ENCODE assay signal across 8 mouse cellular contexts in the genomic region with DNA sequence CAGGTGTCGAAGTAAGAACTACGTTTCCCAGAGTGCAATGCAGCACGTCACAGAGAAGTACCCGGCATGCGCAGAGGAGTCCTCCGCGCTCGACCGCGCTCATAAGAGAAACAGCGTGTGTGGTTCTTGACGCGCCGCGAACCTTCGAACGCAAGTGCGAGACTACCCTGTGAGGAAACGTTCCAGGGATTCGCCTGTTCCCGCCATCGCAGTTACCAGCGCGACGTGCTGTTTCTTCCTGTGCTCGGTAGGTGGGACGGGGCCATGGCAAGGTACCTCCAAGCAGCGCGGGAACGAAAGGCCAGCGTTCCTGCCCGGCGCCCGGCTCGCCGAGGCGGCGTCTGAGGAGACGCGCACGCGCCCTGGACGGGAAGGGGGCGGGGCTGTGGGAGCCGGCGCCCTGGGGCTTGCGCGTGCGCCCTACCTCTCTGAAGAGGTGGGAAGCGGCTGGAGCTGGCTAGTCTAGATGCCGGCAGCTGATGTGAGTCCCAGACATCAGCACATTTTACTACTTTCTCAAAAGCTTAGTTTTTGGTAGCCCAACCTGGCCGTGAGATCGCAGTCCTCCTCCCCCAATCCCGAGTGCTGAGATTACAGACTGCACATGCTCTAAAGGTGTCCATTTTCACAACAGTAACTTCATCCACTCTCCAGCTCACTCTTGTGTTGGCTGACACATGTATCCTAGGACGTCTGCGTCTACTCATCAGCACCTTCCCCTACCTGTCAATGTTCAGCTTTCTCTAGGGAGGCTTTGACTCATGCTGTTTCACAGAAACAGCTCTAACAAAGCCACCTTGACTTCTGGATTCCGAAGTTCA. TPM values are rescaled to one million over a fixed set of nuclear protein-coding genes. Genes with fewer than 3 reads are reported as not detected.
DNase-seq lines count a peak whose midpoint lies in the region; ATAC-seq and TF ChIP-seq lines count a peak whose summit lies in the region.

A gene (plus strand): TSS at position 79 of the 821 bp plus-strand sequence.

- ATAC-seq in activated CD4-positive, CD25-positive, alpha-beta regulatory T cell, adult 4 months, result peak; percentile 91
- ATAC-seq in megakaryocyte progenitor cell, adult 5-6 weeks (replicated peaks; ENCODE audit: poor library complexity), result peak; percentile 85

- H3K4me3 ChIP-seq in cortical plate, adult 2 months (ENCODE audit: insufficient read depth, low read length), result peak within 1 kb of the TSS; percentile 59

- DNase-seq in gastrocnemius, postnatal 10 days, result peak; percentile 96
- peak; percentile 96 for DNase-seq in induced T-regulatory cell, adult 2 months (ENCODE audit: low read depth)
- DNase-seq in left cerebral cortex, adult 9 months (ENCODE audit: low spot score in 2 of 2), result peak; percentile 81 to 92
- DNase-seq in right cerebral cortex, postnatal 14 days, result peak; percentile 94
- DNase-seq in urinary bladder, postnatal 36 days (ENCODE audit: low spot score in 2 of 2), result peak; percentile 90

- TF ChIP-seq CTCF in cortical plate, adult 2 months (IDR thresholded peaks at IDR 0.05; ENCODE audit: extremely low read depth, insufficient read depth, low read length), result no peak

- no peaks in the 10 kb centered on the region for H3K4me1 ChIP-seq in cortical plate, adult 2 months (ENCODE audit: control insufficient read depth, insufficient read depth, low read length)

- peak; percentile 96; the same call in 1 of the 2 replicates for TF ChIP-seq POLR2A in cortical plate, adult 2 months (IDR thresholded peaks at IDR 0.05; ENCODE audit: extremely low read depth, insufficient read depth, low read length)

- peak within 1 kb of the TSS; percentile 67 for H3K27ac ChIP-seq in cortical plate, adult 2 months (ENCODE audit: insufficient read depth, low read length)

RNA-seq across cellular contexts. Expression of the gene that starts here (rescaled TPM):
- polyA plus RNA-seq in activated CD4-positive, CD25-positive, alpha-beta regulatory T cell, adult 4 months (2017; shearing (Covaris generic)), result 100 to 1,000 TPM in 1 of 2 experiments, 10 to 100 TPM in 1; 73.9 to 103 TPM
- 38.1 and 43.4 TPM in 2 replicates for polyA plus RNA-seq in cortical plate, adult 2 months (2012; rRNA removed)
- total RNA-seq in gastrocnemius, postnatal 10 days (2021), result 10 to 100 TPM; 21.9 to 22.9 TPM
- 65.7 and 74.6 TPM in 2 replicates for total RNA-seq in megakaryocyte progenitor cell, adult 5-6 weeks (2015)
- 40.1 and 52.5 TPM in 2 replicates for total RNA-seq in megakaryocyte progenitor cell, adult 5-6 weeks (2017)

Comparison
In these comparisons a context has a peak if more than half of its experiments do, and no peak if none do; other contexts are left out.
1. Peak in every context shown above with its lines: DNase-seq, ATAC-seq, H3K4me3 ChIP-seq and H3K27ac ChIP-seq.